Mouse (Mus musculus) stomach, postnatal 0 days (tissue): Measurements from ENCODE around the gene Ypel5.

Experiments
- CTCF ChIP-seq: IDR thresholded peaks from 2 replicates; pipeline ENCODE4 v1.5.1; 2016; ENCODE audit warnings: antibody characterized with exemption, low read depth, mild to moderate bottlenecking, moderate library complexity
- EP300 ChIP-seq: optimal IDR thresholded peaks from 2 replicates; pipeline ENCODE3; 2016; ENCODE audit warnings: antibody characterized with exemption

- TF ChIP-seq CTCF: no peak
- TF ChIP-seq EP300: no peak
Observed at GRCm38 (mm10) chr17:72787886-72788436, 48.3 kb upstream of the Ypel5 start.
